Mouse (Mus musculus) liver, embryonic 16.5 days (tissue): ENCODE results near the gene Camkk2. TPM values are rescaled to one million over a fixed set of nuclear protein-coding genes. Genes with fewer than 3 reads are reported as not detected.

Experiments used
- ATAC-seq: fragments of 200-750 bp; cut with Nextera tagmentation; 2 replicates; pipeline ENCODE4 v1.8.0; 2017; ENCODE audit warnings: low read depth, mild to moderate bottlenecking, moderate number of reproducible peaks, moderate library complexity
- H3K27ac ChIP-seq: fragments of 300-500 bp; sonication (generic); 2 replicates; pipeline ENCODE4 v1.5.1; 2014; ENCODE audit warnings: mild to moderate bottlenecking, low read length
- H3K27me3 ChIP-seq: fragments of 300-500 bp; sonication (generic); 2 replicates; pipeline ENCODE4 v1.6.1; 2014; ENCODE audit warnings: low read depth, low read length, mixed read lengths; ENCODE audit not compliant: control insufficient read depth, insufficient read depth
- H3K36me3 ChIP-seq: fragments of 300-500 bp; sonication (generic); 2 replicates; pipeline ENCODE4 v1.6.1; 2014; ENCODE audit warnings: mild to moderate bottlenecking; ENCODE audit not compliant: control insufficient read depth, insufficient read depth
- H3K4me1 ChIP-seq: fragments of 300-500 bp; sonication (generic); 2 replicates; pipeline ENCODE4 v1.6.1; 2014; ENCODE audit warnings: low read depth, low read length, mixed read lengths; ENCODE audit not compliant: control insufficient read depth
- H3K4me2 ChIP-seq: fragments of 300-500 bp; sonication (generic); 2 replicates; pipeline ENCODE4 v1.6.1; 2014; ENCODE audit warnings: low read depth, low read length, mixed read lengths
- H3K4me3 ChIP-seq: fragments of 300-500 bp; sonication (generic); 2 replicates; pipeline ENCODE4 v1.5.1; 2014; ENCODE audit warnings: low read depth, mild to moderate bottlenecking, low read length
- H3K9ac ChIP-seq: fragments of 300-500 bp; sonication (generic); 2 replicates; pipeline ENCODE4 v1.6.1; 2014; ENCODE audit warnings: low read depth, low read length
- H3K9me3 ChIP-seq: fragments of 300-500 bp; sonication (generic); replicated peaks from 2 replicates; pipeline ENCODE4 v1.6.1; 2016; ENCODE audit warnings: low read length; ENCODE audit not compliant: control insufficient read depth
- WGBS: fragments of 180-500 bp; shearing (Covaris S2); extraction: QIAGEN DNeasy Blood & Tissue Kit; methylation state at CpG from one replicate; pipeline ENCODE4 v1.1.7; 2014; ENCODE audit not compliant: insufficient replicate concordance; 5-methylcytosine and 5-hydroxymethylcytosine counted together
- polyA plus RNA-seq: library from polyadenylated mRNA; unstranded; fragments of >200 nt; fragmentation: Nextera tagmentation; extraction: Ambion mirVana; gene quantifications from 2 replicates; pipeline ENCODE4 v1.2.1, GENCODE M21; 2015

Camkk2 gene
- polyA plus RNA-seq, 1 experiment from 2014 or later = 8.4 TPM

GRCm38 (mm10) chr5:122788696-122789095 lies 9.5 kb upstream of the Camkk2 start:
- peaks cover 40% of the 10 kb centered on the region for H3K36me3 ChIP-seq
- H3K4me2 ChIP-seq = no peak overlapping the region
- no peak overlapping the region for H3K4me3 ChIP-seq
- no peak for ATAC-seq
- no peak overlapping the region for H3K27ac ChIP-seq
- no peaks in the 10 kb centered on the region; the same call in 1 of the 2 replicates for H3K4me1 ChIP-seq
- no peaks in the 10 kb centered on the region for H3K9me3 ChIP-seq
- no peak overlapping the region for H3K9ac ChIP-seq
- 83% methylated on average over 2 of the region's 2 CpGs for WGBS
- H3K27me3 ChIP-seq = no peaks in the 10 kb centered on the region

DNA sequence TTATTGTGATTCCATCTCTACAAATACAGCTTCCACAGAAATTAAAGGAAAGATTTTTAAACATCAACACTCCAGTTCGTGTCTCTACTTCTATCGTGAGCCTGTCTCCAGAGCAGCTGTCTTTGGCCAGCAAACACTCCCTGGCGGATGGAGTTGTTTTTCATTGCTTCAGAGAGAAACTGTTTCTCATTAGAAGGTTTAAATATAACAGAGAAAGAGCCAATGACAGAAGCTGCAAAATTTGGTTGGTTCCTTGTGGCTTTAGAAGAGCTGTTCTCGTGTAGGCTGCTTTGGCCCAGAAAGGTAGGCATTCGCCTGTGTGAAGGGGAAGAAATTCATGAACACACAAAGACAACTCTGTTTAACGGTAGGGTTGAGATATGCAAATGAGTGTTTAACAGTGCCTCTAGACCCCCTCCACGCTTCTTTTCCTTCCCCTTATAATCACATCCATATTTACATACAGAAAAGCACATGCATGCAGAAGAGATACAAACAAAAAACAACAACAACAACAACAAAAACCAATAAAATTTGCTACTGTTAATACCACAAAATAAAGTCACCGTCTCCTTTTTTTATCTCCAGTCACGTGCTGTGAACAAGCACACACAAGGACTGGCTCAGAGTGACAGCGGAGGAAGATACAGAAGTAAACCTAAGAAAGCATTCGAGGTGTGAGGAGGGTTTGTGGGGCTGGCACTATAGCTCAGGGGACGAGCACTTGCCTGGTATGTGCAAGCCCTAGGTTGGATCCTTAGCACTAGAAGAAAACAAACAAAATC lies 7.0 kb upstream of the Camkk2 start:
- ATAC-seq = no peak
- Histone ChIP-seq H3K9ac (no peak overlapping the region), H3K9me3 (no peaks in the 10 kb centered on the region), H3K27ac (no peak overlapping the region), H3K4me3 (no peak overlapping the region), H3K4me2 (no peak overlapping the region), H3K27me3 (no peaks in the 10 kb centered on the region), H3K36me3 (peaks cover 22% of the 10 kb centered on the region), H3K4me1 (no peaks in the 10 kb centered on the region; the same call in 1 of the 2 replicates)
- WGBS = 58% methylated on average over 12 of the region's 12 CpGs

DNA sequence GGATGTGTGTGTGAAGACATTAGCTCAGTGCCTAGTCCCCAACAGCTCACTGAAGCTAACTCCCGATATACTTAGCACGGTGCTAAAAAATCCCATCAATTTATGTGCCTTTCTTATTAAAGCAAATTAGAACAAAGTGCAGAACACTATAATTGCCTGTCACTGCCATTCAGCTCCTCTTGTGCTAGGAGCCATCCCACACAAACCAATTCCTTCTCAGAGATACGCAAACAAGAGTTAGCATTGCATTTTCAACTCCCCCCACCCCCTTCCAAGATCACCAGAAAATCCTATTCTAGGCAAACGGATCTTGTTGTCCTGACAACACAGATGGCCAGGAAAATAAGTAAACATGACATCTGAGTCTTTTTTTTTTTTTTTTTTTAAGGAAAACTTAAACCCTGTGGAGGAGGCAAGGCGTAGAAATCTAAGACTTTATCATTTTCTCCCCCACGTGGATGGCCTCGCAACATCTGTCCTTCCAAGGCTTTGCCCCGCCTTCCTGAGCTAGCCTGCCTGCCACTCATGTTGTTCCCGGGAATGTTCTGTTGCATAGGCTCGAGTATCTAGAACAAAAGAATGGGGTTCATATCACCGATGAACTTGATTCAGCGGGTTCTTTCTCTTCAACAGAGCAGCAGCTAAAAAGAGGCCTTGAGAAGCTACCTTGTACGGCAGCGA lies 4.7 kb upstream of the Camkk2 start:
- no peak overlapping the region for H3K27ac ChIP-seq
- 69% methylated on average over 14 of the region's 14 CpGs for WGBS
- no peaks in the 10 kb centered on the region for H3K27me3 ChIP-seq
- H3K4me2 ChIP-seq = no peak overlapping the region
- H3K9ac ChIP-seq = no peak overlapping the region
- no peaks in the 10 kb centered on the region for H3K9me3 ChIP-seq
- H3K4me3 ChIP-seq = no peak overlapping the region
- H3K4me1 ChIP-seq = peaks cover 5% of the 10 kb centered on the region
- H3K36me3 ChIP-seq = peaks cover 14% of the 10 kb centered on the region
- no peak for ATAC-seq

- Histone ChIP-seq H3K9ac (no peak overlapping the region), H3K4me2 (no peak overlapping the region), H3K27me3 (no peaks in the 10 kb centered on the region), H3K4me1 (peaks cover 18% of the 10 kb centered on the region), H3K4me3 (no peak overlapping the region), H3K9me3 (no peaks in the 10 kb centered on the region), H3K36me3 (peaks cover 1% of the 10 kb centered on the region; the same call in 1 of the 2 replicates), H3K27ac (no peak overlapping the region)
- 38% methylated on average over 1 of the region's 1 CpGs for WGBS
- no peak for ATAC-seq
Observed at GRCm38 (mm10) chr5:122782066-122782465, 2.9 kb upstream of the Camkk2 start.

DNA sequence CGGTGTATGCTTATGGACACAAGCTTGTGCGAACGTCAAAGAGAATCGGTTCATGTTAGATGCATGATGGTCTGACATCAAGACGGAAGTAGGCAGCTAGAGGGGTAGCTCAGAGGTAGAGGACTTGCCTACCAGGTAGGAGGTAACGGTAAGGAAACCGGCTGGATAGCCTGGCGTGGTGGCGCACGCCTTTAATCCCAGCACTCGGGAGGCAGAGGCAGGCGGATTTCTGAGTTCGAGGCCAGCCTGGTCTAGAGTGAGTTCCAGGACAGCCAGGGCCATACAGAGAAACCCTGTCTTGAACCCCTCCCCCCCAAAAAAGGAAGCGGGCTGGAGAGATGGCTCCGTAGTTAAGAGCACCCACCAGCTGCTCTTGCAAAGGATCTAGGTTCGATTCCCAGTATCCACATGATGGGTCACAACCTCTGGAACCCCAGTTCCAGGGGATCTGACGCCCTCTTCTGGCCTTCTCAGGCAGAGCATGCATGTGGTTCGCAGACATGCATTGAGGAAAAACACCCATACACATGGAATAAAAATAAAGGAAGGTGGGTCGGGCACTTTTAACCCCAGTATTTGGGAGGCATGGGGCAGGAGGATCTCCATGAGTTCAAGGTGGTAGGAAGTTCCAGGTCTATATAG lies 1.7 kb upstream of the Camkk2 start:
- Histone ChIP-seq H3K9me3 (no peaks in the 10 kb centered on the region), H3K9ac (no peak overlapping the region), H3K27me3 (no peaks in the 10 kb centered on the region), H3K27ac (no peak overlapping the region), H3K4me1 (peaks cover 19% of the 10 kb centered on the region), H3K4me2 (no peak overlapping the region), H3K4me3 (no peak overlapping the region), H3K36me3 (no peaks in the 10 kb centered on the region)
- WGBS = 81% methylated on average over 19 of the region's 19 CpGs
- no peak for ATAC-seq

DNA sequence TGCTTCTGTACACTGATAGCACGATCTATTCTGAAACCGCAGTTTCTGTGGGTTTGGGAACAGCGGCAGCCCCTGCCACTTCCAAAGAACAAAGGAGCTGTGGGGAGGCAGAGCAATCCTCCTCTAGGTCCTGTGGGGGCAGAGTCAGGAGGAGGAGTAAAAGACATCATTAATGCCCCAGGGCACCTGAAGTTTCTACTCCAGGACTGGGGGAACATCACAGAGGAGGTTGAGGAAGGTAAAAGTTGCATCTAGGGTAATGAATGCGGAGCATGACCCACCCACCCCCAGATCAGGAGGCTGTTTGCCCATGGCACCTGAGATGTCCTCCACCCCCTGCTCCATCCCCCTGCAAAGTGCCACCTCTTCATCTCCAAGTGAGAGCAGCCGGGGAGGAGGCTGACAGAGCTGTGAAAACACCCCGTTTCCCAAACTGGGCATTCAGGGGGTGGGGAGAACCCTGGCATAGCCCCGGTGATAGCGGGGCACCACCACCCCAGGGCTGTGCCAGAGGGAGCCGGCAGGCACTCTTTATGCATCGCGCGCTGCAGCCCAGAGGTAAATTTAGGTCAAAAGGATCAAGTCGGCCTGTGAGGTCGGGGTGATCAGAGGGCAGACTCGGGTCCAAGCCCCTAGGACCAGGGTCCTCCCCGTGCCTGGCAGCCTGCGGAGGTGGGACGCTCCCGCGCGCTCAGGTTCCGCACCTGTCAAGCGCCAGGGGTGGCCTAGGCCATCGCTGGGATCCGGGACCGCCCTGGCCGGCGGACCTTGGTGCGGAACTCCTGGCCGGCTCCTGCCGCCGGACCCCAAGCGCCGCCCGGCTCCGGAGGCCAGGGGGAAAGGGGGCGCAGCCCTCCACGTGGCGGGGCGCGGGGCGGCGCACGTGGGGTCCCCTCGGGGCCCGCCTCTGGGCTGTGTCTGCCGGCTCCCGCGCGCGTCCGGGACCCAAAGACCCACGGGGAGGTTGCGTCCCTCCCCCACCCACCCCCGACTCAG lies 680 bp downstream of the Camkk2 start:
- peak overlapping the region; percentile 92 for H3K4me2 ChIP-seq
- under 1% methylated on average over 52 of the region's 55 CpGs for WGBS
- H3K4me1 ChIP-seq = peaks cover 35% of the 10 kb centered on the region
- H3K27me3 ChIP-seq = no peaks in the 10 kb centered on the region
- H3K36me3 ChIP-seq = no peaks in the 10 kb centered on the region
- H3K4me3 ChIP-seq = peak overlapping the region; percentile 85
- no peaks in the 10 kb centered on the region for H3K9me3 ChIP-seq
- peak overlapping the region; percentile 64 for H3K27ac ChIP-seq
- peak overlapping the region; percentile 91 for H3K9ac ChIP-seq
- peak; percentile 56 for ATAC-seq

DNA sequence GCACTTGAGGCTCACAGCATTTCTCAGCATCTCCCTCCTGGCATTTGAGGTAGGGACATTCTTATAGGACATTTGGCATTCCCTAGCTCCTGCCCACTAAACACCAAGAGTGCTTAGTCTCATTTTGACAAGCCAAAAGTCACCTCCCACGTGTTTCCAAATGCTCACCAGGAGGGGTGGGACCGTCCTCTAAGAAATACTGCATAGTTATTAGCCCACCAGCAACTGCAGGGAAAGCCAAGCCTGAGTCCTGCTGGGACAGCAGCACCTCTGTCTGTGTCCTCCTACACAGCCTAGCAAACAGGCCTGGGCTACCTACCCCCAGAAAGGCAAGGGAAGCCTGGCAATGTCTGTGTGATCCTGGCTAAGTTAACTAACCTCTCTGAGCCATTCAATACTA lies 1.9 kb downstream of the Camkk2 start:
- ATAC-seq = no peak
- peaks cover 35% of the 10 kb centered on the region for H3K4me1 ChIP-seq
- 49% methylated on average over 2 of the region's 2 CpGs for WGBS
- H3K27ac ChIP-seq = no peak overlapping the region
- no peak overlapping the region for H3K9ac ChIP-seq
- H3K27me3 ChIP-seq = no peaks in the 10 kb centered on the region
- H3K4me3 ChIP-seq = no peak overlapping the region
- no peak overlapping the region for H3K4me2 ChIP-seq
- no peaks in the 10 kb centered on the region for H3K9me3 ChIP-seq
- no peaks in the 10 kb centered on the region for H3K36me3 ChIP-seq

- 76% methylated on average over 14 of the region's 14 CpGs for WGBS
- no peak overlapping the region; the same call in 1 of the 2 replicates for H3K27ac ChIP-seq
Observed at GRCm38 (mm10) chr5:122775646-122776286, 3.4 kb downstream of the Camkk2 start.

More at GRCm38 (mm10) chr5:122775646-122776286, 3.4 kb downstream of the Camkk2 start:
- H3K9ac ChIP-seq = no peak overlapping the region
- peak overlapping the region; percentile 59 for H3K4me2 ChIP-seq
- H3K36me3 ChIP-seq = no peaks in the 10 kb centered on the region
- H3K9me3 ChIP-seq = no peaks in the 10 kb centered on the region
- H3K4me3 ChIP-seq = no peak overlapping the region
- no peaks in the 10 kb centered on the region for H3K27me3 ChIP-seq
- H3K4me1 ChIP-seq = peaks cover 44% of the 10 kb centered on the region
- ATAC-seq = no peak
